Mouse (Mus musculus) heart, postnatal 0 days (tissue): ENCODE data around the gene Gp9. TPM values are rescaled to one million over a fixed set of nuclear protein-coding genes. Genes with fewer than 3 reads are reported as not detected.

Experiments used
- ATAC-seq: fragments of 200-750 bp; cut with Nextera tagmentation; 2 replicates; pipeline ENCODE4 v1.8.0; 2017; ENCODE audit warnings: low read depth, moderate number of reproducible peaks, moderate library complexity; ENCODE audit not compliant: insufficient read depth
- DNase-seq: peaks from one replicate; pipeline ENCODE4 v3.0.0-alpha.2; 2016; ENCODE audit warnings: low spot score
- H3K27ac ChIP-seq: fragments of 300-500 bp; sonication (generic); 2 replicates; pipeline ENCODE4 v1.5.1; 2014; ENCODE audit warnings: low read depth, mild to moderate bottlenecking
- H3K27me3 ChIP-seq: fragments of 300-500 bp; sonication (generic); 2 replicates; pipeline ENCODE4 v1.6.1; 2014; ENCODE audit warnings: low read length, mixed read lengths; ENCODE audit not compliant: control insufficient read depth, insufficient read depth
- H3K36me3 ChIP-seq: fragments of 300-500 bp; sonication (generic); replicated peaks from 2 replicates; pipeline ENCODE4 v1.6.1; 2014; ENCODE audit warnings: low read length, mixed read lengths; ENCODE audit not compliant: control insufficient read depth, insufficient read depth
- H3K4me1 ChIP-seq: fragments of 300-500 bp; sonication (generic); 2 replicates; pipeline ENCODE4 v1.6.1; 2014; ENCODE audit warnings: antibody characterized with exemption; ENCODE audit not compliant: control insufficient read depth, insufficient read depth
- H3K4me2 ChIP-seq: fragments of 300-500 bp; sonication (generic); 2 replicates; pipeline ENCODE4 v1.6.1; 2014; ENCODE audit warnings: low read depth, mild to moderate bottlenecking, low read length, moderate library complexity
- H3K4me3 ChIP-seq: fragments of 300-500 bp; sonication (generic); 2 replicates; pipeline ENCODE4 v1.5.1; 2014; ENCODE audit warnings: low read depth, low read length
- H3K9ac ChIP-seq: fragments of 300-500 bp; sonication (generic); replicated peaks from 2 replicates; pipeline ENCODE4 v1.6.1; 2014; ENCODE audit warnings: low read depth, low read length, mixed read lengths
- H3K9me3 ChIP-seq: fragments of 300-500 bp; sonication (generic); replicated peaks from 2 replicates; pipeline ENCODE4 v1.6.1; 2016; ENCODE audit warnings: low read length; ENCODE audit not compliant: control insufficient read depth
- CTCF ChIP-seq: IDR thresholded peaks from 2 replicates; pipeline ENCODE4 v1.5.1; 2016; ENCODE audit warnings: antibody characterized with exemption, control low read depth, low read depth
- EP300 ChIP-seq: IDR thresholded peaks from 2 replicates; pipeline ENCODE4 v1.6.1; 2016; ENCODE audit warnings: antibody characterized with exemption, low read depth
- WGBS: fragments of 180-500 bp; shearing (Covaris S2); extraction: QIAGEN DNeasy Blood & Tissue Kit; methylation state at CpG from one replicate; pipeline ENCODE4 v1.1.7; 2014; 5-methylcytosine and 5-hydroxymethylcytosine counted together
- polyA plus RNA-seq: library from polyadenylated mRNA; unstranded; fragments of >200 nt; fragmentation: Nextera tagmentation; extraction: Ambion mirVana; gene quantifications from 2 replicates; pipeline ENCODE4 v1.2.1, GENCODE M21; 2015
- total RNA-seq: library from RNA; depleted of rRNA; stranded (reverse); fragments of >200 nt; gene quantifications from 2 replicates; pipeline ENCODE4 v1.2.3, GENCODE M21; 2014; ENCODE audit warnings: low replicate concordance

Gene Gp9
- total and polyA plus RNA-seq, 2 experiments from 2014 or later, result 0.19 to 0.89 TPM

GRCm38 (mm10) chr6:87808521-87808920 is 30.6 kb downstream of the Gp9 start:
- TF ChIP-seq EP300, result no peak
- no peak for ATAC-seq
- WGBS, result 65% methylated on average over 3 of the region's 3 CpGs

GRCm38 (mm10) chr6:87809144-87809543 is 31.3 kb downstream of the Gp9 start:
- 81% methylated on average over 2 of the region's 2 CpGs for WGBS
- no peak overlapping the region for H3K27ac ChIP-seq
- no peaks in the 10 kb centered on the region for H3K27me3 ChIP-seq
- no peak for ATAC-seq
- H3K4me3 ChIP-seq, result 0 out of 2 replicates have a peak overlapping the region, but pooled peaks have one; percentile 75
- no peak for DNase-seq
- TF ChIP-seq CTCF (no peak), EP300 (no peak)
- no peaks in the 10 kb centered on the region for H3K9me3 ChIP-seq
- peaks cover 19% of the 10 kb centered on the region for H3K4me1 ChIP-seq
- no peak overlapping the region for H3K9ac ChIP-seq
- H3K4me2 ChIP-seq, result 0 out of 2 replicates have a peak overlapping the region, but pooled peaks have one; percentile 94
- 0 out of 2 replicates have a peak, but pooled peaks cover 7% of the 10 kb centered on the region for H3K36me3 ChIP-seq

More at GRCm38 (mm10) chr6:87808521-87808920, 30.6 kb downstream of the Gp9 start:
- no peak for DNase-seq
- Histone ChIP-seq H3K27ac (no peak overlapping the region), H3K4me2 (no peak overlapping the region), H3K36me3 (0 out of 2 replicates have a peak, but pooled peaks cover 4% of the 10 kb centered on the region), H3K9me3 (no peaks in the 10 kb centered on the region), H3K27me3 (no peaks in the 10 kb centered on the region), H3K9ac (no peak overlapping the region), H3K4me1 (peaks cover 19% of the 10 kb centered on the region), H3K4me3 (no peak overlapping the region)

GRCm38 (mm10) chr6:87809651-87810161 is 31.8 kb downstream of the Gp9 start:
- DNase-seq (no peak), ATAC-seq (no peak)
- H3K9me3 ChIP-seq, result no peaks in the 10 kb centered on the region
- peak overlapping the region; percentile 28 for H3K27ac ChIP-seq
- H3K27me3 ChIP-seq, result no peaks in the 10 kb centered on the region
- peaks cover 19% of the 10 kb centered on the region for H3K4me1 ChIP-seq
- TF ChIP-seq CTCF, result no peak
- no peak for TF ChIP-seq EP300
- no peak overlapping the region for H3K9ac ChIP-seq
- 75% methylated on average over 6 of the region's 6 CpGs for WGBS
- peak overlapping the region; percentile 75; the same call in 1 of the 2 replicates for H3K4me3 ChIP-seq
- H3K36me3 ChIP-seq, result 0 out of 2 replicates have a peak, but pooled peaks cover 7% of the 10 kb centered on the region
- peak overlapping the region; percentile 94 for H3K4me2 ChIP-seq

GRCm38 (mm10) chr6:87810311-87810710 is 32.4 kb downstream of the Gp9 start:
- H3K9me3 ChIP-seq, result no peaks in the 10 kb centered on the region
- H3K9ac ChIP-seq, result 0 out of 2 replicates have a peak overlapping the region, but pooled peaks have one; percentile 81
- ATAC-seq (no peak), DNase-seq (no peak)
- peak overlapping the region; percentile 89 for H3K27ac ChIP-seq
- 0 out of 2 replicates have a peak, but pooled peaks cover 7% of the 10 kb centered on the region for H3K36me3 ChIP-seq
- TF ChIP-seq EP300 (no peak), CTCF (no peak)
- peak overlapping the region; percentile 75 for H3K4me3 ChIP-seq
- WGBS, result 36% methylated on average over 6 of the region's 6 CpGs
- no peaks in the 10 kb centered on the region for H3K27me3 ChIP-seq
- H3K4me1 ChIP-seq, result peaks cover 19% of the 10 kb centered on the region
- H3K4me2 ChIP-seq, result peak overlapping the region; percentile 94

GRCm38 (mm10) chr6:87810713-87811669 is 33.1 kb downstream of the Gp9 start:
- H3K36me3 ChIP-seq, result peaks cover 11% of the 10 kb centered on the region; the same call in 1 of the 2 replicates
- H3K4me2 ChIP-seq, result peak overlapping the region; percentile 94
- H3K9ac ChIP-seq, result peak overlapping the region; percentile 81
- no peaks in the 10 kb centered on the region for H3K27me3 ChIP-seq
- under 1% methylated on average over 73 of the region's 77 CpGs for WGBS
- ATAC-seq, result peak; percentile 57
- no peak for TF ChIP-seq CTCF
- TF ChIP-seq EP300, result no peak
- peak; percentile 58 for DNase-seq
- H3K4me3 ChIP-seq, result peak overlapping the region; percentile 75
- H3K9me3 ChIP-seq, result no peaks in the 10 kb centered on the region
- peaks cover 19% of the 10 kb centered on the region for H3K4me1 ChIP-seq
- H3K27ac ChIP-seq, result peak overlapping the region; percentile 89
